Mouse (Mus musculus): ENCODE measurements at regions not wholly inside any gene's neighbourhood (a gene's known extent, or its start where the extent isn't known, plus 50 kb on each side); places are given as distances from the start of the nearest gene placed in this dataset.

DNA sequence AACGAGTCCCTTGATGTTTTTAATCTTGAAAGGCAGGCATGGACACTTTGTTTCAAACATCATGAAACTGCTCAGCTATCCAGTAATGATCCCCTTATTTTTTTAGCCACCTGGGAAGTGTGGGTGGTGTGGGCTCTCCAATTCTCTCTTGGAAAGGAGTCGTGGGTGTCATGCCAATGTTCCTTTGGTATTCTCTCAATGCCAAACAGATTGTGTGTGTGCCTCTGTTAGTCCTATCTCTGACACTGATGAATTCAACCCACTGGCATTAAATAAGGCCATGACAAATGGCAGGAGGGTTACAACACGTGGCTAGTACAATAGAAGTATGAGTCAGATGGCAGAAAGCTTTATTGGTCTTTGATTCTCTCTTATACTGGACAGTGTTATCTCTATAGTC is 74.0 kb upstream of the Naf1 start:
- no peak for ATAC-seq (replicated peaks)
- Histone ChIP-seq H3K27ac (no peak overlapping the region), H3K4me3 (no peak overlapping the region), H3K4me2 (no peak overlapping the region), H3K9me3 (no peaks in the 10 kb centered on the region), H3K27me3 (replicated peaks) (no peaks in the 10 kb centered on the region), H3K4me1 (no peaks in the 10 kb centered on the region), H3K36me3 (replicated peaks) (no peaks in the 10 kb centered on the region), H3K9ac (no peak overlapping the region)
- WGBS, result 68% methylated on average over 3 of the region's 3 CpGs
